Mouse (Mus musculus) ES-Bruce4 (cell line): ENCODE data around the gene Gsc2. TPM values are rescaled to one million over a fixed set of nuclear protein-coding genes. Genes with fewer than 3 reads are reported as not detected.

Source experiments
- H3K27ac ChIP-seq: 2 replicates; pipeline ENCODE4 v1.5.1; 2012; ENCODE audit warnings: low read length, inconsistent platforms; ENCODE audit not compliant: insufficient read depth
- H3K27me3 ChIP-seq: 2 replicates; pipeline ENCODE4 v1.6.1; 2012; ENCODE audit warnings: mild to moderate bottlenecking, low read length, inconsistent platforms; ENCODE audit not compliant: control insufficient read depth, poor library complexity, insufficient read depth, severe bottlenecking
- H3K36me3 ChIP-seq: 2 replicates; pipeline ENCODE4 v1.6.1; 2012; ENCODE audit warnings: inconsistent platforms, mild to moderate bottlenecking, low read length, moderate library complexity; ENCODE audit not compliant: control insufficient read depth, poor library complexity, insufficient read depth, severe bottlenecking
- H3K4me1 ChIP-seq: one replicate; pipeline ENCODE4 v1.8.1; 2011; ENCODE audit warnings: low read length; ENCODE audit not compliant: control insufficient read depth, insufficient read depth
- H3K4me3 ChIP-seq: 2 replicates; pipeline ENCODE4 v1.5.1; 2011; ENCODE audit warnings: low read depth, mild to moderate bottlenecking, low read length
- H3K9ac ChIP-seq: 2 replicates; pipeline ENCODE4 v1.6.1; 2012; ENCODE audit warnings: low read depth, mild to moderate bottlenecking, inconsistent platforms; ENCODE audit not compliant: poor library complexity, severe bottlenecking
- H3K9me3 ChIP-seq: replicated peaks from 2 replicates; pipeline ENCODE4 v1.6.1; 2012; ENCODE audit warnings: mild to moderate bottlenecking, low read length, inconsistent platforms; ENCODE audit not compliant: control insufficient read depth, poor library complexity, insufficient read depth, severe bottlenecking
- CTCF ChIP-seq: IDR thresholded peaks from one replicate; pipeline ENCODE4 v1.8.1; 2011; ENCODE audit warnings: low read depth, low read length
- EP300 ChIP-seq: IDR thresholded peaks from 2 replicates; pipeline ENCODE4 v1.6.1; 2011; ENCODE audit warnings: low read depth, low read length; ENCODE audit not compliant: insufficient read depth
- POLR2A ChIP-seq: IDR thresholded peaks from one replicate; pipeline ENCODE4 v1.8.1; 2011; ENCODE audit warnings: low read length; ENCODE audit not compliant: insufficient read depth
- polyA plus RNA-seq: library from polyadenylated mRNA; stranded (reverse); fragments of >200 nt; gene quantifications from 2 replicates; pipeline ENCODE4 v1.2.4, GENCODE M21; 2011; ENCODE audit warnings: low read depth; ENCODE audit not compliant: missing spikeins, insufficient read depth, insufficient read length

The Gsc2 gene
- polyA plus RNA-seq, 1 experiment = 0.52 TPM

- no peaks in the 10 kb centered on the region for H3K4me1 ChIP-seq
- H3K36me3 ChIP-seq = no peaks in the 10 kb centered on the region
- peak overlapping the region; percentile 79 for H3K4me3 ChIP-seq
- TF ChIP-seq EP300 (no peak), CTCF (no peak), POLR2A (no peak)
- no peak overlapping the region for H3K27ac ChIP-seq
- peak overlapping the region; percentile 83 for H3K9ac ChIP-seq
- H3K9me3 ChIP-seq = no peaks in the 10 kb centered on the region
- no peaks in the 10 kb centered on the region for H3K27me3 ChIP-seq
Observed at GRCm38 (mm10) chr16:17890917-17891566, 23.8 kb downstream of the Gsc2 start.

- Histone ChIP-seq H3K9ac (peak overlapping the region; percentile 83; the same call in 1 of the 2 replicates), H3K4me3 (peak overlapping the region; percentile 79; the same call in 1 of the 2 replicates), H3K9me3 (no peaks in the 10 kb centered on the region), H3K36me3 (no peaks in the 10 kb centered on the region), H3K4me1 (no peaks in the 10 kb centered on the region), H3K27ac (no peak overlapping the region), H3K27me3 (no peaks in the 10 kb centered on the region)
- no peak for TF ChIP-seq POLR2A
Observed at GRCm38 (mm10) chr16:17890342-17890727, 24.5 kb downstream of the Gsc2 start.

- no peaks in the 10 kb centered on the region for H3K27me3 ChIP-seq
- H3K4me1 ChIP-seq = no peaks in the 10 kb centered on the region
- no peak overlapping the region for H3K9ac ChIP-seq
- TF ChIP-seq POLR2A (no peak), EP300 (no peak), CTCF (no peak)
- H3K9me3 ChIP-seq = no peaks in the 10 kb centered on the region
- H3K36me3 ChIP-seq = no peaks in the 10 kb centered on the region
- no peak overlapping the region for H3K4me3 ChIP-seq
- H3K27ac ChIP-seq = no peak overlapping the region
Observed at GRCm38 (mm10) chr16:17889689-17890341, 25.0 kb downstream of the Gsc2 start.

GRCm38 (mm10) chr16:17884116-17884515, 30.7 kb downstream of the Gsc2 start:
- TF ChIP-seq CTCF (no peak), POLR2A (no peak), EP300 (peak; percentile 84; the same call in 1 of the 2 replicates)
- H3K36me3 ChIP-seq = no peaks in the 10 kb centered on the region
- no peak overlapping the region for H3K9ac ChIP-seq
- no peaks in the 10 kb centered on the region for H3K27me3 ChIP-seq
- H3K9me3 ChIP-seq = no peaks in the 10 kb centered on the region
- H3K27ac ChIP-seq = 0 out of 2 replicates have a peak overlapping the region, but pooled peaks have one; percentile 1
- peaks cover 3% of the 10 kb centered on the region for H3K4me1 ChIP-seq
- H3K4me3 ChIP-seq = no peak overlapping the region

GRCm38 (mm10) chr16:17882196-17882595, 32.7 kb downstream of the Gsc2 start:
- Histone ChIP-seq H3K9ac (no peak overlapping the region), H3K27me3 (no peaks in the 10 kb centered on the region), H3K4me3 (no peak overlapping the region), H3K27ac (no peak overlapping the region), H3K9me3 (no peaks in the 10 kb centered on the region), H3K4me1 (peaks cover 3% of the 10 kb centered on the region), H3K36me3 (no peaks in the 10 kb centered on the region)
- TF ChIP-seq POLR2A (no peak), CTCF (no peak), EP300 (no peak)

- no peaks in the 10 kb centered on the region for H3K36me3 ChIP-seq
Observed at GRCm38 (mm10) chr16:17879571-17879970, 35.3 kb downstream of the Gsc2 start.

More at GRCm38 (mm10) chr16:17879571-17879970, 35.3 kb downstream of the Gsc2 start:
- no peaks in the 10 kb centered on the region for H3K9me3 ChIP-seq
- no peak overlapping the region for H3K27ac ChIP-seq
- no peak overlapping the region for H3K9ac ChIP-seq
- no peak overlapping the region for H3K4me3 ChIP-seq
- TF ChIP-seq CTCF = no peak
- H3K4me1 ChIP-seq = peaks cover 3% of the 10 kb centered on the region
- no peaks in the 10 kb centered on the region for H3K27me3 ChIP-seq
